Mouse (Mus musculus) gastrocnemius, adult 8-10 months (tissue): ENCODE measurements around the gene Gm20388. TPM values are rescaled to one million over a fixed set of nuclear protein-coding genes. Genes with fewer than 3 reads are reported as not detected.

ENCODE experiments used
- DNase-seq, 2 experiments: peaks; one replicate each; pipeline ENCODE4 v3.0.0; 2022; ENCODE audit warnings: low spot score in 2 of 2
- total RNA-seq, 4 experiments: library from RNA; stranded (reverse); gene quantifications; 2 replicates each; pipeline ENCODE4 v1.2.4; 2022

The Gm20388 gene
- total RNA-seq, 4 experiments from 2014 or later, result 4.4 to 20.0 (median 7.9) TPM; not detected in 1

- no peak for DNase-seq
Observed at GRCm38 (mm10) chr8:122467816-122468215, 2557.2 kb downstream of the Gm20388 start.

DNA sequence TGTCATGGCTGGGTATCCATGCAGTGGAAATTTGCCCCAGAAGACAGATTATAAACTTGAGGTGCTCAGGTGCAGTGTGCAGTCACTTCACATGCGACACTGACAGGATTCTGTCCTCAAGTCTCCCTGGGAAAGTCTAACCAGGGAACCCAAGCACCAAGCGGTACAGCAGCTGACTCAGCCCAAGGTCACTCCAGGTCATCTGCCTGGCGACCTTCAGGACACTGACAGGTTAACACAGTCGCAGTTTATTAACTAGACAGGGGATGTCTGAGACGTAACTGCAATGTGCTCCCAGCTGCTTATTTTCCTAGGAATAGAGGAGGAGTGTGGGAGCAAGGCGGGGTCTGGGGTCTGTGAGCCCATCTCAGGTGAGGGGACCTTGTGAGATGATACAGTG, 2558.8 kb downstream of the Gm20388 start:
- no peak for DNase-seq

- DNase-seq, result no peak
Observed at GRCm38 (mm10) chr8:122469965-122470364, 2559.3 kb downstream of the Gm20388 start.

- DNase-seq, result no peak
Observed at GRCm38 (mm10) chr8:122470691-122471090, 2560.1 kb downstream of the Gm20388 start.

- no peak for DNase-seq
Observed at GRCm38 (mm10) chr8:122473911-122474421, 2563.3 kb downstream of the Gm20388 start.

DNA sequence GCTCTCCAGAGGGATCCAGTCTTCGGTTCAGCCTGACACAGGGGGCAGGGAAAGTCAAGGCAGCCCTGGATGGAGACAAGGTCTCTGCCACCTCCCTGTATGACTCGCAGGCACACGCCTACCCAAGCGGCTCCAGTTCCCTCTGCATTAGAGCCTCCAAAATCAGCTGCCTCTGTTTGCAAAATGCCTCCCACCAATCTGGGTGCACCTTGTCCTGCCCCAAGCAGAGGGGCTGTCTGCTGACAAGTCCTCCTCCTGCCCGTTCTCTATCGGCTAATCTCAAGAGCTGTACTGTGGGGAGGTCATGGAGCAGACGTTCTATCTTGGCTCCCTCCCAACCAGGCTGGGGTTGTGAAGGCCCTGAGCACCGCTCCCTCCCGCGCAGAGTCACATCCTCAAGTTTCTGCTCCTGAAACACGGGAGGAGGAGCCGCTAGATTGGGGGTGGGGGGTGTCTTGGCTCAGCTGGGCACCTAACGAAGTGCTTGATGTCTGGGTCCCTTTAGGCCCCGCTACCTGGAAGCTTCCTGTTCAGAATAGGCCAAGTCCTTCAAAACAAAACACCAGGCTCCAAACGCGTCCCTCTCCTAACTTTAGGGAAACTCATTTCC, 2564.4 kb downstream of the Gm20388 start:
- no peak for DNase-seq

GRCm38 (mm10) chr8:122475580-122476320, 2565.1 kb downstream of the Gm20388 start, which contains the start of the genes Rnf166 and Ctu2:
Rnf166 (minus strand) TSS chr8:122476064.
Ctu2 (plus strand) TSS chr8:122476143.
- DNase-seq, result peak; percentile 76 to 81

DNA sequence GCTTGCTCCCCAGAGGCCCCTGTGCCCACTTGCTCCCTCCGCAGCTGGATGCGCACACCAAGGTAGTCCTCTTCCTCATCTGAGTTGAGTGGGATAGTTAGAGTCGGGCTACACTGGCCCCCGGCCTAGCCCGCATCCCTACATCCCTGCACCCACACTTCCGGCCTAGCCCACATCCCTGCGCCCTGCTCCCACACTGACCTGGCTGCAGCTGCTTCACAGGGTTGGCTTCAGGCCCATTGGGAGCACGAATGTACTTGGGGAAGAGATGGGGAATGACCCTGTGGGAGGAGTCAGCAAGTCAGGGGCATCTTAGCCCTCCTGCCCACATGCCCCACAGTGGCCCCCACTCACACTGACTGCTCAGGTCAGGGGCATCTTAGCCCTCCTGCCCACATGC, 2571.8 kb downstream of the Gm20388 start:
- DNase-seq, result no peak

GRCm38 (mm10) chr8:122483877-122484276, 2573.2 kb downstream of the Gm20388 start:
- no peak for DNase-seq

- DNase-seq, result no peak
Observed at GRCm38 (mm10) chr8:122484831-122485230, 2574.2 kb downstream of the Gm20388 start.

- no peak for DNase-seq
Observed at GRCm38 (mm10) chr8:122488387-122488786, 2577.7 kb downstream of the Gm20388 start.

- no peak for DNase-seq
Observed at GRCm38 (mm10) chr8:122497016-122497734, 2586.5 kb downstream of the Gm20388 start.

DNA sequence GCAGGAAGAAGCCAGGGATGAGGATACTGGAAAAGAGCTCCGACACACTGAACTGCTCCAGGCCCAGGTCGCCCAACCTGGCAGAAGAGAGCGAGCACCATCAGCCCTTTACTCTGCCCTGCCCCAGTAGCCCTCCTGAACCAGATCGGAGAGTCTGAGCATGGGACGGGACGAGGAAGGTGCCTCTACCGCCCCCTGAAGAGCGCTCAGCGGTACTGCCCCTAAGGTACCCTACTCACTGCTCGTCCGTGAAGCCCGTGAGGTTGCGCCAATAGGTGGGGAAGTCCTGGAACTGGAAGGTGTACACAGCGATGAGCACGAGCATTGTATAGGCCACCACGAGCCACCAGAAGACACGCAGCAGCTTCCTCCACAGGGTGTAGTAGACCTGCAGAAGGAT, 2587.3 kb downstream of the Gm20388 start:
- DNase-seq, result no peak

GRCm38 (mm10) chr8:122500856-122501255, 2590.2 kb downstream of the Gm20388 start:
- peak; percentile 70 to 77 for DNase-seq

DNA sequence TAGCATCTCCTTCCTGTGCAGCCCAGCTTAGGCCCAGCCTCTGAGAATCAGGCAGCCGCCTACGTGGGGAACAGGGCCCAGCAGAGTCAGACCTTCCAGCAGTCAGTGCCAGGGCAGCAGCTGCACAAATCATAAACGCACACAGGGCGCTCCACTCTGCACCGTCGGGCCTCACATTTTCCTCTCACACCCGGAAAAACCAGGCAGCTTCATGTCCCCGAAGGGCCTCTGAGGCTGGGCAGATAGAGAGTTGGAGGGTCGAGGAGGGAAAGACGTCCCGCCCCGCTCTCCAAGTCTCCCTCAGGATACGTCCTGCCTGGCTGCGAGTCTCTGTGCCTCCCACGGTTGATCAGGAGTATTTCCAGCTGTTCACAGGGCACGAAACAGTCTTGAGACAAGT, 2600.9 kb downstream of the Gm20388 start:
- DNase-seq, result peak in 1 of 2 experiments; percentile 69

DNA sequence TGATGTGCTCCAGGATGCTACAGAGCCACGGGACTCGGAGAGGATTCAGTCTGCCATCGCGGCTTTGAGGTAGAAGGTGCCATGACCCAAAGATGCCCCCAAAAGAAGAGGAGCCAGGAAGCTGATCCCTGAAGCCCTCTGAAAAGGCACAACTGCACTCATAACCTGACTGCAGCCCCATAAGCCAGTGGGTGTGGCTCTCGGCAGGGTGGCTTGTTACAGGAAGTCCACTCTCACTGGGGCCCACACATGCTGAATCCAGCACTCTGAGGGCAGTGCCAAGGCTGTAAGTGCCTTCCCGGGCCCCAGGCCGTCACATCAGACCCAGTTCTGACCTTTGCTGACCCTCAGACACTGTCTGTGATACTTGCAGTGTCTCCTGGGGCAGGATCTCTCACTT, 2601.8 kb downstream of the Gm20388 start:
- no peak for DNase-seq

- no peak for DNase-seq
Observed at GRCm38 (mm10) chr8:122515699-122516098, 2605.1 kb downstream of the Gm20388 start.

DNA sequence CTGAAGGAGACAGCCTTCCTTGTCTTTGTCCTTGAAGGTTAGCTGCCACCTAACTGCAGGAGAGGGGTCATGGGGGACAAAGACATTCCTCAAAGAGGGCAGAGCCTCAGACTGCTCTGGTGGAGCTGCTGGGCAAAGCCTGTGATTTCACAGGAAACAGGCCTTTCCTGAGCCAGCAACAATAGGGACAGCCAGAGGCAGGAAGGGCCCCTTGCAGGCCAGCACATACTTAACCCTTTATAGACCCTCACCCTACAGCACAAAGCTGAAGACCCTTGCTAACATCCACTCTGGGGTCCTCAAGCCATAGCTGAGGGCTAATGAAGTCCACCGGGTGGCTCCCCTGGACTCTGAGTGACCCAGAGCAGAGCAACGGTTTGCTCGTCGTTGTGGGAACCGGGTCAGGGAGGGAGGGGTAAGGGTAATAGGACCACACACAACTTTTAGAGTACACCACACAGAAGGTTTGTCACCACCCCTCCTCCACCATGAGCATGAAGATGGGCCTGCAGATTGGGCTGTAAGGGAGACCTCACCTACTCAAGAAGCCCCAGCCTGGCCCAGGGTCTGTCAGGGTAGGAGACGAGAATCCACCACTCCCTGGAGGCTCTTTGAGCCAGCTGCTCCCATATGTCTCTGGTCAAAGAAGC, 2607.0 kb downstream of the Gm20388 start:
- no peak for DNase-seq

DNA sequence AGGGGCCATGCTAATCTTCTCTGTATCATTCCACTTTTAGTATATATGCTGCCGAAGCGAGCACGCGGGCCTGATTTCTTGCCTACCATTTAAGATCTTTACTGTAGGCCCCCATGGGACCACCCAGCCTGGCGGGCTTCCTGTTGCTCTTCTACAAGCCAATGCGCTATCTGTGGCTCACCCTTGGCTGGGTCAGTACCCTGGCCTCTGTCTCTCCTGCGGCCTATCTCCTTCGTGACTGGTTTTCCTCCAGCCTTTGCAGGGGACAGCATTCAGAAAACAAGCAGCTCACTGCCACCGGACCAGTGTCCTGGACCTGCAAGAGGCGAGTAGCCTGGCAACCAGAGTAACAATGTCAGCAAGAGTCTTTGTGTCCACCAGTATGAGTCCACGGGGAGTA, 2610.0 kb downstream of the Gm20388 start:
- DNase-seq, result no peak

DNA sequence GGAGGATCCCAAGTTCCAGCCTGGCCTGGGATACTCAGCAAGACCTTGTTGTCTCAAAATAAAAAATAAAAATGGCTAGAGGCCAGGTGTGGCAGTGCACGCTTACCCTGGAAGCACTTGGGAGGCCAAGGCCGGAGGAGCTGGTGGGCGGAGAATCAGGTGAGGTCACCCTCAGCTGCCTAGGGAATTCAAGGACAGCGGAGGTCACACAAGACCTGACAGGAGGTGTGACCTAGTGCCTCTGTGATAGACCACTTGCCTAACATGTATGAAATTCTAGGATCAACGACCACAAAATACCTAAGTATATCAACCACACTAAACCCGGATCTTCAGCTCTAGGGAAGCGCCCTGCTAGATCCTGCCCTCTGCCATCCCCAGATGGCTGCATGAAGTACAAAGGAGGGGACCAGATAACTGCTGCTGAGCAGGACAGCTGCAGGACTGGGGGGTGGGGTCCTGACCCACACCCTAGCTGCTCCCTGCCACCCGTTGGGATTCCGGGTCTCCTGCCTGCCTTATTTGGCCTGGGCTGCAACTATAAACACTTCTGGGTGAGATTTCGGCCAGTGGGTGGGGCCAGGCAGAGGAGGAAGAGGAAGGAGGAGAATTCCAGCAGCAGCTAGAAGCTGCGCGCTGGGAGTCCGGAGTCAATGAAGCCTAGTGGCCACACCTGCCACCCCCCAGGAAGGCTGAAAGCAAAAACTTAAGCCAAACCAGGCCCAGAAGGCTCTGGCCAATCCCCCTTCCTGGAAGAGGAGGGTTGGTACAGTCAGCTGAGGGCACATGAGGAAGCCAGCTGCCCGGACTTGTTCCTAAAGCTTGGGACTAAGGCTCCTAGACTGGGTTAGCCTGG, 2612.4 kb downstream of the Gm20388 start:
- DNase-seq, result peak in 1 of 2 experiments; percentile 37
